Mouse (Mus musculus): ENCODE measurements around the gene Mstn.

The Mstn gene

DNA sequence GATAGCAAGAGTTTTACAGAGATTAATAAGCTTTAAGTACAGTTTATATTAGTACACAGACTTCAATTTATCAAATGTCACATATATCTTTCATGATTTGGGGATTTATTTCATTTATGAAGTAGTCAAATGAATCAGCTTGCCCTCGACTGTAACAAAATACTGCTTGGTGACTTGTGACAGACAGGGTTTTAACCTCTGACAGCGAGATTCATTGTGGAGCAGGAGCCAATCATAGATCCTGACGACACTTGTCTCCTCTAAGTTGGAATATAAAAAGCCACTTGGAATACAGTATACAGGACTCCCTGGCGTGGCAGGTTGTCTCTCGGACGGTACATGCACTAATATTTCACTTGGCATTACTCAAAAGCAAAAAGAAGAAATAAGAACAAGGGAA lies at the start of gene Mstn:
TSS of gene Mstn (plus strand) at position 301 of the 400 bp plus-strand sequence.
- no peak for DNase-seq (ENCODE audit: low spot score)

DNA sequence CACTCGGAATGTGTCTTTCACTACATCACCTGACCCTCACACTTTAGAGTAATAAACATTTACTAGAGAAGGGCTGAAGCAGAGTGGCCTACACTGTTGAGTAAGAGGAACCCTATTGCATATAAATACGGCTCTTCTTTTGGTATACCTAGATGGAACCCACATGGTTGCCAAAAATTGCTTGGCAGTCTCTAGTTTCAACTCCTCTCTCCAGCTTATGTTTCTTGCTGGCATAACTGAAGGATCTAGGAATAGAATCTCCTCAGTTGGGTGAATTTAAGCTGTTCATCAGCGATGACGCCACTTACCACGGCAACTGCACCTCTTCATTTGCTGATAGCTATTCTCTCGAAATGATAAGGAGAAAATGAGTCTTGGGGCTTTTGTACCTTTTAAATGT lies 46.7 kb upstream of the Mstn start:
- no peak for DNase-seq (ENCODE audit: low spot score)

DNA sequence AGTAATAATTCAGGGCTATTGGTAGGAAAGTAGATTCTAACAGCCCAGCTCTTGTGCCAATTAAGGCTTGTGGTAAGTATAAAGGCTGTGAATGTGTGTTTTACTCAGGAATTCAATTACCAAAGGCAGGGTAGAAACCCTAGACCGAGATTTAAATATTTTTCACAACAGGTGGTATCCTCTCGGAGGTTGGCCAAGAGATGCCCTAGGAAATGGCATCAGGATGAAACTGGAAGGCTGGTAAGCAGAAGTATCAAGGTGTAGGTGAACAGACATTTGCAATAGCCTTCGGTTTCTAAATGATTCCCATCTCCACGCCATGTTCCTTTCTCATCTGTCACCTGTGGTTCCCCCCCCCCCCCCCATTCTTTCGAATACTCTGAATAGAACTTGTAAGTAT lies 45.8 kb upstream of the Mstn start:
- DNase-seq (ENCODE audit: low spot score), result no peak

DNA sequence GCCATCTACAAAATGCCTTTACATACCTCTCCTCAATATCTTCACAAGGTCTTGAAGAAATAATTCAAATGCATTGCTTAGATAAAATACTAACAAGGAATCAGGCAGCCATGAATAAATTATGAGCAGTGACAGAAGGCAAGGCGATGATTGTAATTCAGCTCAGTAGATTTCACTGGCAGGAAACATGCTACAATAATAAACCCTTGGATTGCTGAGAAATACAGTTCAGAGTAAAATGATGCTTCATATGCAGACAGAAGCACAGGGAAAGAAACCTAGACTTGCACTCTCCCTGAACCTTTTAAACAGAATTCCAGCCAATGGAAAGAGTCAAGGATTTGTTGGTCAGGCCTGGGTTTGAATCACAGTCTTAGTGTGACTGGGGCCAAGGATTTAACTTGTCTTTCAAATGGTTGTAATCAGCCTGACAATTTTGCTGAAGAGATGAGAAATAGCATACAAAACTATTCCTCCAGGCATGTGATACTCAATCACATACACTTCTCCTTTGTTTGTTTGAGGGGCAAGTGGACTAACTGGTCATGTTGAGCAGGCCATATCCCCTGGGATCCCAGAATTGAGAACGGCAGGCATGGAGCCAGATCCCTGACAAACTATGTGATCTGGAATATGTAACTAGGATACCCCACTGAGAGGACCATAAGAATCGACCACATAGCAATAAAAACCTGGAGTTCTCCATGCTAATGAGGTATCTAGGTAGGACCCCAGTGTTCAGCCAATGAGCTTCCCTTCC lies 42.5 kb upstream of the Mstn start:
- DNase-seq (ENCODE audit: low spot score), result no peak

DNA sequence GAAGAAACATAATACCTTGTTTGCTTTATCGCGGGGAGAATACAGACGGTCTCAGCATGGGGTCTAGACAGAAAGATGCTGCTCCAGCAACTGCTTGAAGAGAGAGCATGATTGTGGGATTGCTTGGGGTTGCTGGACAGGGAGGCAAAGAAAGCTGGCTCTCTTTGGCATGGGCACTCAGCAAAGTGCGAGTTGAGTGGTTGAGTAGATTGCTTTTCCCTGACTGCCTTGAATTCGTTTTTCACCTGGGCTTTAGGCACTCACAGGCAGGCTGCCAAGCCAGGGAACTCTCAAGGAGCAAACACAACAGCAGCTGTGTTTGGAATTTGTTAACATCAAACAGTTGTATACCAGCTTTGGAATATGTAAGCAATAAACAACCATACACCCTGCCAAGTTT lies 41.4 kb upstream of the Mstn start, which contains the start of gene 1700019D03Rik:
TSS of gene 1700019D03Rik (minus strand) at position 101 of the 400 bp plus-strand sequence.
- no peak for DNase-seq (ENCODE audit: low spot score)

DNA sequence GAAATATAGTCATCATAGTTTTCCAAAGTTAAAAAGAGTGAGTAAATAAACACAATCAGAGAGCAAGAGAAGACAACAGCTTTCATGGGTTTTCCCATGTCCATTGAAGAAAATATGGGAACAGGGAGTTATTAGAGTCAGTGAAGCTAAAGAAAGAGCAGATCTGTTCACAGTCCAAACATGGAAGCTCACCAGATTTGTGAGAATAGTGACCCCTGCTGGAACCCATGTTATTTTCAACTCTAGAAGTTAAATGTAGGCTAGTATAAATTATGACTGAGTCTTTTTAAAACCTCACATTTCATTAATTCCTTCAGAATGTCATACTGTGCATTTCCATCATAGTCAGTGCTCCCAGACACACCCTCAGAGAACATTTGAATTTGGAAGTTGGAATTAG lies 28.9 kb upstream of the Mstn start:
- peak; percentile 24 for DNase-seq (ENCODE audit: low spot score)

DNA sequence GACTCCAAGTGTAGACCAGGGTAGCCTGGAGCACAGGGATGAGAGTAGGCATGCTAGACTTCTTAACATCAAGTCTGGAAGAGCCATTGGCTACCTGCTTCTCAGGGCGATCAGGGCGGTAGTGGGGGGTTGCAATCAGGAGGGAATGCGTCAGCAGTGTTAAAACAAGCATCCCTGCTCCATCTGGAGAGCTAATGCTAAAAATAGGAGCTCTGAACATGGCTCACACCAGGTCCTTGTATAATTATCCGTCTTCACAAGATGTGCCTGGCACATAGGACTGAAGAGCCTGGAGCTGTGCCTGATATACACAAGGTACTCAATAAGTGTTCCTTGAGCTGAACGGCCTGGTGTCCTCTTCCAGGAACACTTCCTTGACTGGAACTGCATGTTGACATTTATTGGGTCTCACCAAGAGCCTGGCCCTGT lies 24.0 kb upstream of the Mstn start:
- no peak for DNase-seq (ENCODE audit: low spot score)

DNA sequence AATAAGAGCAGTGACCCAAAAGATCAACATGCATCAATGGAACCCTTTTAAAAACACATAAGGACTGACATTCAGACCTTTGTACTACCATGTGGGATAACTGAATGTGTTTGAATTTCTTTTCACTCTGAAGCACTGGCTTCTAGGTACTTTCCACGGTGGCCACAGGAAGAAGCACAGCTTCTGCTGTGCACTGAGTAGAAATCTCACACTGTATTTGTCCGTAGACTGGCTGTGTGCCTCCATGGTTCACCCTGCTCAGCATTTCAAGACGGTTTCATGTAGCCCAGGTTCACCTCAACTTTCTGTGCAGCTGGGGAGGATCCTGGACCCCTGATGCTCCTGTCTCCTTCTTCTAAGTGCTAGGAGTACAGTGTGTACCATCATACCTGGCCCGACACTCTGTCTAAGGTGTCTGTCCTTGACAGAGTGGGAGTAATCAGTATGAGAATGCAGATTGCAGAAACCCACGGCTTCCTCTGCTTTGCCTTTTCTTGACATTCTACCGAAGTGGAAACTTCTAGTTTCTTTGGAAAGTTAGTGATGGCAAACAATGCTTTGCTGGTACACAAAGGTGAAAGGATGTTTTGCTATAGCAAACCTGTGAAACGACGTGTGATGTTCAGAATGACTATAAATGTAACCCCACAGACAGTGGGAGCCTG lies 11.5 kb upstream of the Mstn start:
- no peak for DNase-seq (ENCODE audit: low spot score)

DNA sequence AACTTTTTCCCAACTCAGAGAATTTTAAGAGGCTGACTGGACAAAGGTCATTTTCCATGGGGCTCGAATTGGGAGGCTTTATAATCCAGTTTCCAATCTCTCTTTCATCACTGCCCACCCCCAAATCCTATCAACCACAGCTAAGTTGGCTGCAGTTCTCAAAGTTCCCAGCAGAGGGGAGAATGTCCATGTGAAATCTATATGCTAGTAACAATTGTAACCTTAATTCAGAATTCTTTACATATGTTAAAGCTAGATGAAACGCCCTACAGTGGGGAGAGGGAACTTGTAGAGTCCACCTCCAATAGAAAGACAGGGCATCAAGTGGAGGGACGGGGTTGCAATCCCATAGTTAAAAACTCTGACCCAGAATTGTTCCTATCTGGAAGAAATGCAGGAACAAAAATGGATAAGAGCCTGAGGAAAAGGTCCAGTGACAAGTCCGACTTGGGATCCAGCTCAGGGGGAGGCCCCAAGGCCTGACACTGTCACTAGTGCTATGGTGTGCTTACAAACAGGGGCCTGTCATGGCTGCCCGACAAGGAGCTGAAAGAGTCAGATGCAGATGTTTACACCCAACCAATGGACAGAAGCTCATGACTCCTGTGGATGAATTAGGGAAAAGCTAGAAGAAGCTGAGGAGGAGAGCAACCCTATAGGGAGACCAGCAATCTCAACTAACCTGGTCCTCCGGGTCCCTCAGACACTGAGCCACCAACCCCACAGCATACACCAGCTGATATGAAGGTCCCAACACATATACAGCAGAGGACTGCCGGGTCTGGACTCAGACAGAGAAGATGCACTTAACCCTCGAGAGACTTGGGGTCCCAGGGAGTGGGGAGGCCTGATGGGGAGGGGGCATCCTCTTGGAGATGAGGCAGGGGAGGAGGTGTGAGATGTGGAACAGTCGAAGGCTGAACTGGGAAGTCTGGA lies 8.1 kb upstream of the Mstn start:
- peak; percentile 47 for DNase-seq (ENCODE audit: low spot score)

DNA sequence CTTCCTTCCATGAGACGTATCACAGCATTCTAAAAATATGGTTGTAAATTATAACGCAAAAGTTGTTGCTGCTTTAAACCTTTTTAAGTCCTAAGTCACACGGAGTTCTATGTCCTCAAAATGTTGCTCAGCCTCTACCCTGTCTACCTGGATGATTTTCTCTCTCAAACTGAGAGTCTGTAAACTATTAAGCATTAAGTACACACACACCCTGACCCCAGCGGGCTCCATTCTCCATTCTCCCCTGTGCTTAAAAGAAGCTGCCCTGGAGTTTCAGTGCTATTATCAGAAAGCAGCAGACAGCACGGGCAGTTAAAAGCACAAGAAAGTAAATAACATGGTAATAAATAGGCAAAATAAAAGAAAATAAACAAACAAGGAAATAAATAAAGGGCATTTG lies 2.3 kb upstream of the Mstn start:
- DNase-seq (ENCODE audit: low spot score), result no peak

DNA sequence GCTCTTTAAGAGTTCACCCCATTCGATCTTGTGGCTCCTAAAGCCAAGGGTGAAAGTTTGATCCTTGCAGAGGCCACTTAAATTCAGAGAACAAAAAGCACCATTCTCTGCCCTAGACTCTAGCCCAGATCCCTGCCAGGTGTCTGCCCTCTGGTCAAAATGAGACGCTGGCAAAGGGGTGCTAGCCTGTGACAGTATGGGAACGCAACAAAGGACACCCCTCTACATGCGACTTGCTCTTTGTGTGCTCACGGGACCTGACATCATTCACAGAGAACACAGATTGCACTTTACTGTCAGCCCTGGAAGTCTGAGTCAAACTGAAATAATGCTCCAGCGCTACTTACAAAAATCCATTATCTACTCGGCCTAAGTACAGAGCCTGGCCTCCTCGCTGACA lies 941 bp upstream of the Mstn start:
- DNase-seq (ENCODE audit: low spot score), result no peak

DNA sequence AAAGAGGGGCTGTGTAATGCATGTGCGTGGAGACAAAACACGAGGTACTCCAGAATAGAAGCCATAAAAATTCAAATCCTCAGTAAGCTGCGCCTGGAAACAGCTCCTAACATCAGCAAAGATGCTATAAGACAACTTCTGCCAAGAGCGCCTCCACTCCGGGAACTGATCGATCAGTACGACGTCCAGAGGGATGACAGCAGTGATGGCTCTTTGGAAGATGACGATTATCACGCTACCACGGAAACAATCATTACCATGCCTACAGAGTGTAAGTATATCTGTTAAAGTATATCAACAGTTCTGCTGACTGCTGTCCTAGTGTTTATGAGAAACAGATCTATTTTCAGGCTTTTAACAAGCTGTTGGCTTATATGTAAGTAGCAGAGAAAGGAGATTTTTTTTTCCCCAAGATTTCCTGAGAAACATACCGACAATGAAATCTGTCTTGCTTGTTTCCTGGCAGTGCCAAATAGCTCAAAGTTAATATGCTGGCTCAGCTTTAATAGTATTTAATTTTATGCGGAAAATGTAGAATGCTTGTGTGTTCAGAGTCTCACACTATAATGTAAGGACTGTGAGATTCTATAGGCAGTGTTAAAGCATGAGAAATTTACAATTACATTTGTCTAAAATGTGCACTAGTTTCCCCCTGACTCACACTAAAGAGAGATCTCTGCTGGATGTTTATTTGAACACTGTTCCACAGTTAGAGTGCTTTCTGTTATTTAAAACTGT lies 600 bp downstream of the Mstn start:
- DNase-seq (ENCODE audit: low spot score), result peak; percentile 4

DNA sequence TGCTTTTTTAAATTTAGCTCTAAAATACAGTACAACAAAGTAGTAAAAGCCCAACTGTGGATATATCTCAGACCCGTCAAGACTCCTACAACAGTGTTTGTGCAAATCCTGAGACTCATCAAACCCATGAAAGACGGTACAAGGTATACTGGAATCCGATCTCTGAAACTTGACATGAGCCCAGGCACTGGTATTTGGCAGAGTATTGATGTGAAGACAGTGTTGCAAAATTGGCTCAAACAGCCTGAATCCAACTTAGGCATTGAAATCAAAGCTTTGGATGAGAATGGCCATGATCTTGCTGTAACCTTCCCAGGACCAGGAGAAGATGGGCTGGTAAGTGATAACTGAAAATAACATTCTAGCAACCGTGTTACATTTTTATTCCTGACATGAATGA lies 2.5 kb downstream of the Mstn start:
- DNase-seq (ENCODE audit: low spot score), result no peak

DNA sequence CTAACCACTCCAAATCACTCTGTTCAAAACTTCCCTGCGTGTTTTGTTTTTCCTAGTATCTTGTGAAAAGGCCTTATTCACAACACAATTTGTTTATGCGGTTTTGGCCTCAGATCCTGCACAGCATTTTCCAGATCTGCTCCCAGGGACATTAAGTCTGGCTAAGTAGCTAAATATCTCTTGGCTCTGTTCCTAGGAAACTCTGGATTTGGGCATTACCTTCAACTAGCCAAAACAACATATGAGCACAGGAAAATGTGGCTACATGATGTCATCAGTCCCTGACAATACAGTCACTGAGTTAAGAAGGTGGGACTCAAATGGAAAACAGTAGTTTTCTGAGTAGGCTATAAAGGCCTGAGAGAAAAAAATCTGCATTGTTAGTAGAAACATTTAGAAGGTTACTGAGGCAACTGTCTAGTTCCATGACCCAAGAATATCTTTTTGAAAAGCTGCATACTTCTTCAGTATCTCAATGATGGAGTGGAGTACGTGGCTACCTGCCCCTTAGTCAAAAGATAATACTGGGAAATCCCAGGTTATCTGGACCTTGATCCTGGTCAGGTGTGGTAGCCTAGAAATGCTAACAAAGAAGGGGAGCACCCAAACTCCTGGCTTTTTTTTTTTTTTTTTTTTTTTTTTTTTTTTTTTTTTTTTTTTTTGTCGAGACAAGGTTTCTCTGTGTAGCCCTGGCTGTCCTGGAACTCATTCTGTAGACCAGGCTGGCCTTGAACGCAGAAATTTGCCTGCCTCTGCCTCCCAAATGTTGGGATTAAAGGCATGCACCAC lies 8.5 kb downstream of the Mstn start:
- DNase-seq (ENCODE audit: low spot score), result no peak

DNA sequence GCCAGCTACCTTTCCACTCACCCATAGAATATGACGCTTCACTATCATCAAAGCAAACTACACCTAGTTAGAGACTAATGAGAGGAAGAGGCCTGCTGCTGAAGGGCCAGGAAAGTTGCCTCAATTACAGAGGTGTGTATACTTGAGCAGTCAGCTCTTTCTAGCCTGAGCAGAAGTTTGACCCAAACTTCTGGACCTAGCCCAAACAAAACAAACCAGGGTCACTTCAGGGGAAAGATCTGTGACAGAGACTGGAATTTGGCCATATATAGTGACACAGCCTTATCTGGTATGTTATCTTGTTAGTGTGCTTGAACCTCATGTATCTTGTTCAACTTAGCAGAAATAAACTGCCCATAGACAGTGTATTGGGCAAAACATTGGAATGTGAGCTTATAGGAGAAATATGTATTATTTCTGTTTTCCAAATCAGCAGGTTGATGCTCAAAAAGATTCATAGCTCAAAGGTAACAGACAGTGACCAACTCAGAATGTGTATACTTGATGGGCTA lies 9.3 kb downstream of the Mstn start:
- no peak for DNase-seq (ENCODE audit: low spot score)

DNA sequence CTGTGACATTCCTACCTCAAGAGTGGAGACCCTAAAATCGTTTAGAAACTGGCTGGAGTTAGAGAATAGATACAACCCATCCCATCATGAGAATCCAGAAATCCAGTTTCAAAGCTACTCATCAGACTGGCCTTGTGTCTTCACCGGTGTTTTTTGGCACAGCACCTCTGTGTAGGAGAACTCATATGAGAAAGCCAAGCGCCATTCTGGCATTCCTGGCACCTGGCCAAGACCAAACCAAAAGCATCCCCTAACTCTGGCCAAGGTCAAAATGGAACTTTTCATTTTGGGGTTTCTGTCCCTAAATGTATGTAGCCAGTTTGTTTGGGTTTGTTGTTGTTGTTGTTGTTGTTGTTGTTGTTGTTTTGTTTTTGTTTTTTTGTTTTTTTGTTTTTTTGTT lies 15.2 kb downstream of the Mstn start:
- no peak for DNase-seq (ENCODE audit: low spot score)

DNA sequence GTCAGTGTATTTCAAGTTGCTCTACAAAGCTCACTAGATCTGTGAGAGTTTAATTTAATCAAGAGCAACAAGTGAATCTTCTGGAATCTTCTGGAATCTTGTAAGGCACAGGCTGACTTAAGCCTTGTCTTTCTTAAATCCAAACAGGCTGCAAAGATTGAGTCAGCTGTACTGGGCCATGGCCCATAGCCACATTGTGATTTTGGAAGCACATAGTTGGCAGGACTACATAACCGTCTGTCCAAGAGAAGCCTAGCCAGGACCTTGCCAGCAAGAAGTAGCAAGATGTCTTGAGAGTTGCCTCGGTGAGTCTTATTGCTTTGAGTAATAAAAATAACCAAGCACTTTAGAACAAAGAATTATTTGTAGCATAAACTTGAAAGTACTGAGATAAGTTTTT lies 18.4 kb downstream of the Mstn start:
- DNase-seq (ENCODE audit: low spot score), result no peak

DNA sequence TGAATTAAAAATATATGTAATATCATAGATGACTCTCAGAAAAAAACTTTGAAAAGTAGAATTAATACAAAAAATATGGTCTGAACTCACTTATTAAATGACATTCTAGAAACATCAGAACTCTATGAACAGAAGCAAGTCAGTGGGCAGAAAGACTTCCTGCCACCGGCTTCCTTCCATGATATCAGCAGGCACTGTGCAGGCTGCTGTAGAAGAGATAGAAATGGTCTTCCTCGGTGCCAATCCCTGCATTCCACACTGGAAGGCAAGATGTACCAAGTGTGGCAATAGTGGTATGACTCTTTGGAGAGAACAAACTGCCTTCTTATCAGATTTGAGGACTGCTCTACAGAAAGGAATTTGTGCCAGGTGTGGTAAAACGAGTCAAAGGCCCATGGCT lies 19.2 kb downstream of the Mstn start:
- DNase-seq (ENCODE audit: low spot score), result no peak

DNA sequence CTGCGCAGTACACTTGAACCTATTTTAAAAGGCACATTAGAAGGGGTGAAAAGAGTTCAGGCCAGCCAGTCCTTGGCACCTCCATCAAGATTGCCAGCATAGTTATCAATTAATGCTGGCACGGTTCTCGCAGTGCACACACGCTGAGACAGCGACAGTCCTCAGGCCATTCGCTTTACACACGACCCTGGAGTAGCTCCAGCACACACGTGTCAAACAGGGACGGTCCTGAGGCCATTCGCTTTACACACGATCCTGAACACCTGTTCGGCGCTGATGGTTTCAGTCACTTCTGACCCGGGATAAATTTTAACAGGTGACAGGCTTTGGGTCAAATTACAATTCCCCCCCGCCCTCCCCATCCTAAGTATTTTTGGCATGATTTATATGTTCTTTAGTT lies 23.8 kb downstream of the Mstn start:
- DNase-seq (ENCODE audit: low spot score), result no peak

DNA sequence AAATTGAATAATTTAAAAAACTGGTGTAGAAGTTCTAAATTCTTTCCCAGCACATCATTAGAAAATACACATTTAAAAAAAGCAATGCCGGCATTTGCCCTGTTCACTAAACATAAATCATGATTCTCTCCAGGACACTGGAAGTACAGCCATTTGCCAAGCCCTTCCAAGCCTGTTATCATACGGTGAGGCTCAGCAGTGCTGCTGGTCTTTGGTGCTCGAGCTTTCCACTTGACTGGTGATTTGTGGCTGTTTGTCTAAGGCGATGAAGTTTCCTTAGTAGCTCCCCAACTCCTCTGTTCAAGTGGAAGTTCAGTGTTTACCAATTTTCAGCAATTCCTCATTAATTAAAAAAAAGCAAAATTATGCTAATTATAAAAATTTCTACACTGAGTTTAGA lies 24.6 kb downstream of the Mstn start:
- no peak for DNase-seq (ENCODE audit: low spot score)

DNA sequence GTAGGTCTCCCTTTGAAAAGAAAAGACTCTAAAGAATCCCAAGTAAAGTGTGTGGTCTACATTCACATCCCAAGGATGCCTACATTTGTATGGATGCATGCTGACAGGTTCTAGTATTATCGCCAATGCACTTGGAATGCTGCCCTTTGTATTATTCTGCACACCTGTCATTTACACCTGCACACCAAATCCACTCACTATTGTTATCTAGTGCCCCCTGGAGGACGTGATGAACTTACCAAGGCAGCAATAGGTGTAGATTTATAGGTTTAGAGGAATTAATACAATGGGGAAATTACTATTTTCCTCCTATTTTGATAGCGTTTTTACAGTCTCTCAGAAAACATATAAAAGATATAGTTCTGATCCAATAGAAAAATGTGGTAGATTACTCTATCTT lies 31.7 kb downstream of the Mstn start:
- no peak for DNase-seq (ENCODE audit: low spot score)
